In genomic region chr3:41210333-41210732, GRCm38 (mm10) we compare ENCODE assay signal across 17 mouse cellular contexts.
DNase-seq lines count a peak whose midpoint lies in the region; ATAC-seq lines count a peak whose summit lies in the region.
"Had no signal": no experiment of that assay in that cellular context is flagged by ENCODE, and none has a peak within 500 bp of the region (broad histone marks: within the 10 kb centered on the region; RNA-seq: fewer than 3 reads in every experiment).

No protein-coding gene starts in this region.

- no peaks in the 10 kb centered on the region for H3K9me3 ChIP-seq in forebrain, embryonic 16.5 days (ENCODE audit: control insufficient read depth, low read length)
- H3K9me3 ChIP-seq in forebrain, embryonic 15.5 days = no peaks in the 10 kb centered on the region
- H3K9me3 ChIP-seq in heart, embryonic 11.5 days (replicated peaks; ENCODE audit: control insufficient read depth, low read length) = no peaks in the 10 kb centered on the region
- H3K9me3 ChIP-seq: embryonic facial prominence, embryonic 10.5 days; embryonic facial prominence, embryonic 12.5 days; forebrain, embryonic 12.5 days had no signal

- H3K4me2 ChIP-seq in forebrain, embryonic 16.5 days (ENCODE audit: low read length) = no peak overlapping the region
- no peak overlapping the region for H3K4me2 ChIP-seq in forebrain, embryonic 15.5 days (replicated peaks)
- no peak overlapping the region for H3K4me2 ChIP-seq in heart, embryonic 11.5 days
- H3K4me2 ChIP-seq: embryonic facial prominence, embryonic 12.5 days; forebrain, embryonic 12.5 days had no signal

- no peak overlapping the region for H3K27ac ChIP-seq in forebrain, embryonic 16.5 days (ENCODE audit: low read length)
- H3K27ac ChIP-seq in forebrain, embryonic 15.5 days (replicated peaks) = no peak overlapping the region
- no peak overlapping the region for H3K27ac ChIP-seq in heart, embryonic 11.5 days (ENCODE audit: low read depth, low read length)
- H3K27ac ChIP-seq: embryonic facial prominence, embryonic 10.5 days; embryonic facial prominence, embryonic 12.5 days; forebrain, embryonic 12.5 days had no signal

- H3K4me3 ChIP-seq in forebrain, embryonic 16.5 days (replicated peaks; ENCODE audit: low read length) = no peak overlapping the region
- no peak overlapping the region for H3K4me3 ChIP-seq in forebrain, embryonic 15.5 days
- H3K4me3 ChIP-seq in heart, embryonic 11.5 days (ENCODE audit: low read depth, low read length) = no peak overlapping the region
- H3K4me3 ChIP-seq: embryonic facial prominence, embryonic 10.5 days; embryonic facial prominence, embryonic 12.5 days; erythroblast, embryonic 14.5 days; forebrain, embryonic 12.5 days had no signal

- DNase-seq in heart, adult 11 months = peak; percentile 4
- DNase-seq: adrenal gland, adult 2 months; adrenal gland, postnatal 10 days; adrenal gland, postnatal 25 days; cerebellum, adult 11-12 months; cerebellum, adult 2 months; cerebellum, adult 9-10 months; cerebellum, postnatal 10 days; cerebellum, postnatal 25 days had no signal

- no peaks in the 10 kb centered on the region for H3K36me3 ChIP-seq in forebrain, embryonic 16.5 days (ENCODE audit: control insufficient read depth, insufficient read depth)
- H3K36me3 ChIP-seq in forebrain, embryonic 15.5 days = no peaks in the 10 kb centered on the region
- H3K36me3 ChIP-seq in heart, embryonic 11.5 days (ENCODE audit: control insufficient read depth, insufficient read depth, low read length) = no peaks in the 10 kb centered on the region
- H3K36me3 ChIP-seq: embryonic facial prominence, embryonic 10.5 days; embryonic facial prominence, embryonic 12.5 days; forebrain, embryonic 12.5 days had no signal

- no peaks in the 10 kb centered on the region for H3K27me3 ChIP-seq in forebrain, embryonic 16.5 days (replicated peaks; ENCODE audit: control insufficient read depth, insufficient read depth, low read length)
- no peaks in the 10 kb centered on the region for H3K27me3 ChIP-seq in forebrain, embryonic 15.5 days
- H3K27me3 ChIP-seq in heart, embryonic 11.5 days (ENCODE audit: control insufficient read depth, insufficient read depth, low read length) = no peaks in the 10 kb centered on the region
- H3K27me3 ChIP-seq: embryonic facial prominence, embryonic 12.5 days; forebrain, embryonic 12.5 days had no signal

- no peaks in the 10 kb centered on the region for H3K4me1 ChIP-seq in forebrain, embryonic 16.5 days (replicated peaks; ENCODE audit: control insufficient read depth, insufficient read depth, low read length)
- no peaks in the 10 kb centered on the region for H3K4me1 ChIP-seq in forebrain, embryonic 15.5 days
- no peaks in the 10 kb centered on the region for H3K4me1 ChIP-seq in heart, embryonic 11.5 days (ENCODE audit: control insufficient read depth, insufficient read depth, low read length)
- H3K4me1 ChIP-seq: embryonic facial prominence, embryonic 10.5 days; embryonic facial prominence, embryonic 12.5 days; forebrain, embryonic 12.5 days had no signal

- H3K9ac ChIP-seq in forebrain, embryonic 16.5 days (replicated peaks; ENCODE audit: low read depth, low read length) = no peak overlapping the region
- no peak overlapping the region for H3K9ac ChIP-seq in forebrain, embryonic 15.5 days (replicated peaks)
- H3K9ac ChIP-seq in heart, embryonic 11.5 days (ENCODE audit: low read depth, low read length) = no peak overlapping the region
- H3K9ac ChIP-seq: embryonic facial prominence, embryonic 12.5 days; forebrain, embryonic 12.5 days had no signal

- 32% methylated on average over 7 of the region's 7 CpGs for WGBS in forebrain, embryonic 16.5 days
- WGBS in forebrain, embryonic 15.5 days = 38% methylated on average over 7 of the region's 7 CpGs
- WGBS in heart, embryonic 11.5 days (ENCODE audit: insufficient replicate concordance) = 73% methylated on average over 7 of the region's 7 CpGs

- ATAC-seq in forebrain, embryonic 16.5 days = peak; percentile 59
- no peak for ATAC-seq in forebrain, embryonic 15.5 days (replicated peaks)
- ATAC-seq in heart, embryonic 11.5 days (replicated peaks; ENCODE audit: insufficient number of reproducible peaks, low FRiP score, low TSS enrichment) = no peak
- ATAC-seq in erythroblast, adult 5-6 weeks (replicated peaks; ENCODE audit: low FRiP score, poor library complexity, severe bottlenecking) = no peak
